Mouse (Mus musculus) myocyte (in vitro differentiated cells): ENCODE measurements around the gene Dhx16.

Experiments used
- CEBPB ChIP-seq: IDR thresholded peaks from 2 replicates; pipeline ENCODE4 v1.6.1; 2011; ENCODE audit warnings: mild to moderate bottlenecking, moderate library complexity; ENCODE audit not compliant: poor library complexity, insufficient read depth, severe bottlenecking
- E2F4 ChIP-seq: IDR thresholded peaks from one replicate; pipeline ENCODE4 v1.6.1; 2011; ENCODE audit warnings: mild to moderate bottlenecking, control low read depth, moderate library complexity; ENCODE audit not compliant: insufficient read depth
- MAX ChIP-seq: IDR thresholded peaks from one replicate; pipeline ENCODE4 v1.6.1; 2011; ENCODE audit warnings: low read depth, mild to moderate bottlenecking, control low read depth
- MYOD1 ChIP-seq, 3 experiments: IDR thresholded peaks; one replicate each; pipeline ENCODE4 v1.6.1; 2011; ENCODE audit warnings: control low read depth in 2 of 3, low read depth in 2 of 3, mild to moderate bottlenecking in 2 of 3, moderate library complexity in 1 of 3; ENCODE audit not compliant: insufficient read length in 2 of 3, control insufficient read depth in 1 of 3
- MYOG ChIP-seq, 3 experiments: IDR thresholded peaks; one replicate each; pipeline ENCODE4 v1.6.1; 2011; ENCODE audit warnings: control low read depth in 2 of 3, low read depth in 2 of 3, mild to moderate bottlenecking in 2 of 3; ENCODE audit not compliant: insufficient read length in 2 of 3, control insufficient read depth in 1 of 3, insufficient read depth in 1 of 3
- POLR2A ChIP-seq: IDR thresholded peaks from one replicate; pipeline ENCODE4 v1.6.1; 2011; ENCODE audit warnings: low read depth, mild to moderate bottlenecking, control low read depth, moderate library complexity; ENCODE audit not compliant: insufficient read length
- POLR2AphosphoS2 ChIP-seq: IDR thresholded peaks from one replicate; pipeline ENCODE4 v1.6.1; 2011; ENCODE audit warnings: low read depth, control low read depth; ENCODE audit not compliant: insufficient read length
- SRF ChIP-seq: IDR thresholded peaks from one replicate; pipeline ENCODE4 v1.6.1; 2011; ENCODE audit warnings: low read depth; ENCODE audit not compliant: control insufficient read depth, insufficient read length
- TCF12 ChIP-seq: IDR thresholded peaks from one replicate; pipeline ENCODE4 v1.6.1; 2011; ENCODE audit warnings: mild to moderate bottlenecking, control low read depth; ENCODE audit not compliant: poor library complexity, insufficient read depth, severe bottlenecking
- USF1 ChIP-seq: IDR thresholded peaks from one replicate; pipeline ENCODE4 v1.6.1; 2011; ENCODE audit warnings: low read depth, mild to moderate bottlenecking, control low read depth, moderate library complexity

DNA sequence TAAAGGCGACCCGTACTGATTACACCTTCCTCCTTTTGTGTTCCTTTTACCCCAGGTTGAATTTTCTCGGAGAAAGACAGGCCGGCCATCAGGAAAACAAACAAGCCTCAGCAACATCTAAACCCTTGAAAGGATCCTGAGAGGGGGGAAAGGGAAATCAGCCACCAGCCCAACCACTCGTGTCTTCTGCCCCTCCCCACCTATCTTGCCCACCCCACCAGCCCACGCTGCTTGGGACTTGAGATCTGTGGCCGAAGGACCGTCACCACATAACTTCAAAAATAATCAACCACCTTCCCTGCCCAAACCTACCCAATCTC, 37.5 kb downstream of the Dhx16 start:
- TF ChIP-seq POLR2A (no peak), E2F4 (no peak), MAX (no peak), CEBPB (no peak), USF1 (no peak), TCF12 (no peak), MYOG (IDR thresholded peaks at IDR 0.05; ENCODE audit: control insufficient read depth in 1 of 3, insufficient read depth in 1 of 3, insufficient read length in 2 of 3, low read depth in 2 of 3) (no peak), POLR2AphosphoS2 (no peak), MYOD1 (IDR thresholded peaks at IDR 0.05; ENCODE audit: control insufficient read depth in 1 of 3, insufficient read length in 2 of 3, low read depth in 2 of 3) (no peak), SRF (no peak)
